Mouse (Mus musculus) G1E (cell line): ENCODE results near the gene Gkn1.

Experiments used
- CTCF ChIP-seq: IDR thresholded peaks from 2 replicates; pipeline ENCODE4 v1.5.1; 2012; ENCODE audit warnings: low read depth, low read length, inconsistent platforms, mixed read lengths
- GATA1 ChIP-seq: IDR thresholded peaks from 2 replicates; pipeline ENCODE4 v1.6.1; 2012; ENCODE audit warnings: borderline replicate concordance, low read length, inconsistent platforms, mixed read lengths
- GATA2 ChIP-seq: IDR thresholded peaks from 2 replicates; pipeline ENCODE4 v1.6.1; 2012; ENCODE audit warnings: low read depth, low read length, inconsistent platforms, borderline replicate concordance
- POLR2AphosphoS5 ChIP-seq: IDR thresholded peaks from 2 replicates; pipeline ENCODE4 v1.6.1; 2012; ENCODE audit warnings: low read depth, low read length, inconsistent platforms; ENCODE audit not compliant: insufficient replicate concordance
- TAL1 ChIP-seq: conservative IDR thresholded peaks from 2 replicates; pipeline ENCODE4 v1.6.1; 2012; ENCODE audit warnings: low read depth, low read length, inconsistent platforms, mixed read lengths

GRCm38 (mm10) chr6:87334361-87335090, 16.2 kb downstream of the Gkn1 start:
- TF ChIP-seq CTCF (no peak), GATA1 (no peak), TAL1 (no peak), POLR2AphosphoS5 (no peak), GATA2 (no peak)
